Mouse (Mus musculus): ENCODE measurements around the gene Aqp2.

DNA sequence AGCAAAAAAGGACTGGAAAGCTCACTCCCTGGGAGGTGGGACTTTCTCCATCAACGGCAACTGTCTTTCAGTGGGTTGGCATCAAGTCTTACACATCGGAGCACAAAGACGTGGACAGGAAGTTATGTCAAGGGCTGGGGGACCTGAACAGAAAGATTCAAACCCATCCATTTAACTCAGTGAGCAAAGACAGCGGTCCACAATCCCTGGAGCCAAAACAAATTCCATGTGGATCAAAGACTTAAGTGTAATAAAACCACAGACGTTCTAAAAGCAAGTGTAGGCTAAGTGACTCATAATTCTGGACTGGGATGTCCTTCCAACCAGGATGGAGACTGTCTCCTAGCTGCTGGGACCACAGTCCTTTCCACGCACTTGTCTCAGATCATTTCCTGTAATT, 31.1 kb upstream of the Aqp2 start:
- no peak for TF ChIP-seq CTCF (IDR thresholded peaks at IDR 0.05; ENCODE audit: borderline replicate concordance, extremely low read depth, insufficient read depth, insufficient read length)
- no peak for TF ChIP-seq POLR2A (IDR thresholded peaks at IDR 0.05; ENCODE audit: borderline replicate concordance, extremely low read depth, insufficient read depth, insufficient read length, poor library complexity, severe bottlenecking)

Measured in brain, embryonic 14.5 days (tissue).